Mouse (Mus musculus): ENCODE results near the gene Bri3. TPM values are rescaled to one million over a fixed set of nuclear protein-coding genes. Genes with fewer than 3 reads are reported as not detected.
A peak's percentile ranks its signal among the peaks of the same experiment; 100 is the strongest.

Gene Bri3
- polyA plus RNA-seq, 1 experiment from 2014 or later: 105 TPM

GRCm38 (mm10) chr5:144256541-144256870 lies 12.3 kb downstream of the Bri3 start:
- ATAC-seq (no peak), DNase-seq (ENCODE audit: low spot score) (no peak)
- peaks cover 32% of the 10 kb centered on the region for H3K36me3 ChIP-seq (ENCODE audit: control insufficient read depth, insufficient read depth, low read length)
- H3K9ac ChIP-seq (ENCODE audit: low read length): peak overlapping the region; percentile 86
- H3K4me1 ChIP-seq (ENCODE audit: control insufficient read depth, insufficient read depth, low read length): peaks cover 28% of the 10 kb centered on the region
- H3K4me3 ChIP-seq (ENCODE audit: low read depth, low read length): peak overlapping the region; percentile 98
- no peaks in the 10 kb centered on the region for H3K9me3 ChIP-seq (replicated peaks; ENCODE audit: control insufficient read depth, low read length)
- peak overlapping the region; percentile 74 for H3K4me2 ChIP-seq (ENCODE audit: low read length)
- WGBS: 7% methylated on average over 7 of the region's 7 CpGs
- no peaks in the 10 kb centered on the region for H3K27me3 ChIP-seq (replicated peaks; ENCODE audit: control insufficient read depth, insufficient read depth, low read length)
- peak overlapping the region; percentile 83 for H3K27ac ChIP-seq (ENCODE audit: low read depth, low read length)

DNA sequence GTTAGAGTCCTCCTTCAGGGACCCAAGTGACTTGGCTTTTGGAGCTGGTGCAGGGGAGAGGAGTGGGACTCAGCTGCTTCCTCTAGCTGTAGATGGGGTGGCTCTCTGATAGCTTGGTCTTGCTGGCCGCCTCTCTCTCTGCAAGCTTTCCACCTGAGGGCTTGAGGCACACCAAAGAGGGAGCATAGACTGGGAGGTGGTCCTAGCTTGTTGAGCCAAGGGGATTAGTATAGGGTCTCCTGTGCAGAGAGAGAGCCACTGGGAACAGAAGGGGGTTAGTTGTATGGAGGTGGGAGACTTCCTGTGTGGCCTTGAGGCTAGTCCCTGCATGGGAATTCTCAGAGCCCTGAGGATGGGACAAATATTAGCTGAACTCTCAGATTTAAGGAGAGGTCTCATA lies 12.7 kb downstream of the Bri3 start:
- Histone ChIP-seq H3K9ac (ENCODE audit: low read length) (peak overlapping the region; percentile 86), H3K4me2 (ENCODE audit: low read length) (peak overlapping the region; percentile 74), H3K27ac (ENCODE audit: low read depth, low read length) (no peak overlapping the region; the same call in 1 of the 2 replicates), H3K4me3 (ENCODE audit: low read depth, low read length) (peak overlapping the region; percentile 98), H3K36me3 (ENCODE audit: control insufficient read depth, insufficient read depth, low read length) (peaks cover 32% of the 10 kb centered on the region), H3K27me3 (replicated peaks; ENCODE audit: control insufficient read depth, insufficient read depth, low read length) (no peaks in the 10 kb centered on the region), H3K9me3 (replicated peaks; ENCODE audit: control insufficient read depth, low read length) (no peaks in the 10 kb centered on the region), H3K4me1 (ENCODE audit: control insufficient read depth, insufficient read depth, low read length) (peaks cover 28% of the 10 kb centered on the region)
- WGBS: 31% methylated on average over 1 of the region's 1 CpGs
- DNase-seq (ENCODE audit: low spot score): no peak
- ATAC-seq: no peak

DNA sequence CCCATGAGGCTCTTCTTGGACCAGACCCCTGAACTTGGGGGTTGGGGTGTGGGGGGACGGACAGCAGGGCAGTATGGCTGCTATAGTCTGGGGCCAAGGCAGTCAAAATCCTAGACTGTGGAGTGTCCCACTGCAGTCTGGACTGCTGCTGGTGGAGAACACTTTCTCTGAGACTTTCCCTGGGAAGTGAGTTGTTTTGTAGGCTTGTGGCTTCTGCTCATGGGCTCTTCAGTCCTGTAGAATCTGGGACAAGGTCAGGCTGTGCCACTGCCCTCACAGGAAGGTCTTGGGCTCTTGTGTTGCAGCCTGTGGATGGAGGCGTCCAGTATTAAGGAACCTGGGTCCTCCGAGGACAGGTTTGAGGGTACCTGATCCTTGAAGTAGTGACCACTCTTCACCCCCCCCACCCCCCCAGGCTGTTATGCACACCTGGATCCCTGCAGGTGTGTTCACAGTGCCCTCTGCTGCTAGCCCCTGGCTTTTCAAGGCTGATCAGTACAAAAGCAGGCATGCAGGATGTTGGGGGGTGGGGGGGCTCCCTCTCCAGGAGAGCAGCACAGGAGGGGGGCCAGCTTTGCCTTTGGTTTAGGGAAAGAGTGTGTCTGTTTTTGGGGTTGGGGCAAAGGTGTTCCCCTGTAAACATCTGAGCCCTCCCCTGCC lies 13.3 kb downstream of the Bri3 start:
- no peak overlapping the region for H3K27ac ChIP-seq (ENCODE audit: low read depth, low read length)
- H3K4me1 ChIP-seq (ENCODE audit: control insufficient read depth, insufficient read depth, low read length): peaks cover 28% of the 10 kb centered on the region
- no peak for ATAC-seq
- DNase-seq (ENCODE audit: low spot score): no peak
- H3K4me2 ChIP-seq (ENCODE audit: low read length): peak overlapping the region; percentile 74
- peak overlapping the region; percentile 98 for H3K4me3 ChIP-seq (ENCODE audit: low read depth, low read length)
- no peaks in the 10 kb centered on the region for H3K27me3 ChIP-seq (replicated peaks; ENCODE audit: control insufficient read depth, insufficient read depth, low read length)
- no peaks in the 10 kb centered on the region for H3K9me3 ChIP-seq (replicated peaks; ENCODE audit: control insufficient read depth, low read length)
- 58% methylated on average over 3 of the region's 3 CpGs for WGBS
- H3K9ac ChIP-seq (ENCODE audit: low read length): peak overlapping the region; percentile 86
- peaks cover 32% of the 10 kb centered on the region for H3K36me3 ChIP-seq (ENCODE audit: control insufficient read depth, insufficient read depth, low read length)

DNA sequence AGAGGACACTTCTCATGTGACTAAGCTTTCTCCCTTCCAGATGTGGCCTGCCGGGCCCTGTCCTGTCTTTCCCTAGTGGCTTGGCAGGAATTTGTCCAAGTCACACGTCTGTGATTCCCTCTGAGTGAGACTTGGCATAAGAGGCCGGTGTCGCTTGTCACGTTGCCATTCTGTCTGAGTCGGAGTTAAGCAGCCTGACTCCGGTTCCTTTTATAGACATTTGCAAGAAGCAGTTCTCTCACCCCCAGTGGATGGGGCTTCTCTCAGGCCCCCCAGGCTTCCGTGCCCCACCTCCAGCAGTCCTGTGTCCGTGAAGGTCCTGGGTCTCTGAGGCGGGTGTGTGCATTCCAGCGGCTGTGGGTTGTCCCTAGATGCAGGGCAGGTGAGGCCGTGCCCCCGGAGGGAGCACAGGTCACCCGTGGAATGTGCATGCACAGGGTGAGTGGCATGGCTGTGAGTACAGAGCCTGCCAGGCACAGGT lies 13.9 kb downstream of the Bri3 start:
- no peaks in the 10 kb centered on the region for H3K27me3 ChIP-seq (replicated peaks; ENCODE audit: control insufficient read depth, insufficient read depth, low read length)
- H3K36me3 ChIP-seq (ENCODE audit: control insufficient read depth, insufficient read depth, low read length): peaks cover 34% of the 10 kb centered on the region
- H3K4me2 ChIP-seq (ENCODE audit: low read length): peak overlapping the region; percentile 74
- 32% methylated on average over 14 of the region's 14 CpGs for WGBS
- no peak overlapping the region; the same call in 1 of the 2 replicates for H3K27ac ChIP-seq (ENCODE audit: low read depth, low read length)
- DNase-seq (ENCODE audit: low spot score): peak; percentile 41
- peak overlapping the region; percentile 98 for H3K4me3 ChIP-seq (ENCODE audit: low read depth, low read length)
- H3K9ac ChIP-seq (ENCODE audit: low read length): peak overlapping the region; percentile 86
- ATAC-seq: no peak
- H3K9me3 ChIP-seq (replicated peaks; ENCODE audit: control insufficient read depth, low read length): no peaks in the 10 kb centered on the region
- peaks cover 28% of the 10 kb centered on the region for H3K4me1 ChIP-seq (ENCODE audit: control insufficient read depth, insufficient read depth, low read length)

DNA sequence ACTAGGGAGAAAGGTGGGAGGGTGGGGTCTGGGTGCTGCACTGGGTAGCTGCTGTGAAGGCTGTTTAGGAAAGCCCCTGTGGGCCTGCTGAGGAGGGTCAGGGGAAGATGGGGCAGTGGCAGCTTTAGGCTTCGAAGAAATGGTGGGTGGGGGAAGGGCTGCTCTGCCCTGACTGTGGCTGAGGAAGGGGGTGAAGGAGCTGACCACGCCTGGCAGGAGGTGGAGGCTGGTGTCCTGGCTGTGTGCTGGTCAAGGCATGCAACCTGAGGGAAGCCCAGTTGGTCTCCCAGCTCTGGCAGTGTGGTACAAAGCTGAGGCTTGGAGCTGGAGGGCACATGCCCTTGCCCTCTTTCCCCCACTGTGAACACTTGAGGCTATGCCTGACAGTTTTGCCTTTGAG lies 14.4 kb downstream of the Bri3 start:
- DNase-seq (ENCODE audit: low spot score) (no peak), ATAC-seq (no peak)
- peak overlapping the region; percentile 74 for H3K4me2 ChIP-seq (ENCODE audit: low read length)
- 20% methylated on average over 2 of the region's 2 CpGs for WGBS
- peak overlapping the region; percentile 86 for H3K9ac ChIP-seq (ENCODE audit: low read length)
- H3K4me3 ChIP-seq (ENCODE audit: low read depth, low read length): peak overlapping the region; percentile 98; the same call in 1 of the 2 replicates
- H3K9me3 ChIP-seq (replicated peaks; ENCODE audit: control insufficient read depth, low read length): no peaks in the 10 kb centered on the region
- no peak overlapping the region; the same call in 1 of the 2 replicates for H3K27ac ChIP-seq (ENCODE audit: low read depth, low read length)
- H3K36me3 ChIP-seq (ENCODE audit: control insufficient read depth, insufficient read depth, low read length): peaks cover 38% of the 10 kb centered on the region
- peaks cover 28% of the 10 kb centered on the region for H3K4me1 ChIP-seq (ENCODE audit: control insufficient read depth, insufficient read depth, low read length)
- no peaks in the 10 kb centered on the region for H3K27me3 ChIP-seq (replicated peaks; ENCODE audit: control insufficient read depth, insufficient read depth, low read length)

DNA sequence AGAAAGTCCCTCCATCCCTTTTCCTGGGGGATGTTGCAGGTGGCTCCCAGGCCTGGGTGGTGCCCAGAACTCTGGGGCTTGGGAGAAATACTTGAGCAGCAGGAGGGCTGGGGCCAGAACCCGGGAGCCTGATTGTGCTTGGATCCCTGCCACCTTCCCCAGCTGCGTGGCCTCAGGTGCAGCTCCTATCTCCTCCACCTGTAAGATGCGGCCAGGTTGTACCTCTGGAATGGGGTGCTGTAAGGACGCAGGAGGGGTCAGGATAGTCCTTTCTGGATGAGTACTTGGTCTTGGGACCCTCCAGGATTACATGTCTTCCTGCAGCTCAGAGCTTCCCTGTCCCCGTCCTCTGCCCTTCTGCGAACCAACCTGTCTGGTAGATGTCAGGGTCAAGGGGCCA lies 15.0 kb downstream of the Bri3 start:
- DNase-seq (ENCODE audit: low spot score) (no peak), ATAC-seq (no peak)
- peak overlapping the region; percentile 86 for H3K9ac ChIP-seq (ENCODE audit: low read length)
- H3K4me3 ChIP-seq (ENCODE audit: low read depth, low read length): no peak overlapping the region
- peak overlapping the region; percentile 74 for H3K4me2 ChIP-seq (ENCODE audit: low read length)
- no peak overlapping the region for H3K27ac ChIP-seq (ENCODE audit: low read depth, low read length)
- no peaks in the 10 kb centered on the region for H3K9me3 ChIP-seq (replicated peaks; ENCODE audit: control insufficient read depth, low read length)
- 70% methylated on average over 6 of the region's 6 CpGs for WGBS
- peaks cover 38% of the 10 kb centered on the region for H3K36me3 ChIP-seq (ENCODE audit: control insufficient read depth, insufficient read depth, low read length)
- no peaks in the 10 kb centered on the region for H3K27me3 ChIP-seq (replicated peaks; ENCODE audit: control insufficient read depth, insufficient read depth, low read length)
- H3K4me1 ChIP-seq (ENCODE audit: control insufficient read depth, insufficient read depth, low read length): peaks cover 28% of the 10 kb centered on the region

DNA sequence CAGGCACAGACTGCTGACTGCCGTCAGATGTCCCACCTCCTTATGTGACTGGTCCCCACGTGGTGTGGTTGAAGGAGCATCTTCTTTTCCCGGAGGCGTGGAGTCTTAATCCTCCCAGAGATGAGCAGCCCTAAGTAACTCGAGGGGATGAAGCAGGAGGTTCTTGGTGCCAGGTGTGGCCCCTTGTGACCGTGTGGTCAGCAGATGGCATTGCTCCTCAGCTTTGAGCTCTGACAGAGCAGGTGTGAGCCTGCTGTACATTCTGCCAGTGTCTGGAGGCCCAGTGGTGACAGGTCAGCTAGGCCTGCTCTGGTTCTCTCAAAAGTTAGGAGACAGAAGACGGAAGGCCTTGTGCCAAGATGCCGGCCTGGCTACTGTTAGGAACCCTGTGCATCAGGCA lies 16.2 kb downstream of the Bri3 start:
- ATAC-seq (no peak), DNase-seq (ENCODE audit: low spot score) (no peak)
- H3K36me3 ChIP-seq (ENCODE audit: control insufficient read depth, insufficient read depth, low read length): peaks cover 48% of the 10 kb centered on the region
- WGBS: 82% methylated on average over 8 of the region's 8 CpGs
- no peak overlapping the region for H3K4me3 ChIP-seq (ENCODE audit: low read depth, low read length)
- peaks cover 28% of the 10 kb centered on the region for H3K4me1 ChIP-seq (ENCODE audit: control insufficient read depth, insufficient read depth, low read length)
- no peaks in the 10 kb centered on the region for H3K9me3 ChIP-seq (replicated peaks; ENCODE audit: control insufficient read depth, low read length)
- no peak overlapping the region for H3K27ac ChIP-seq (ENCODE audit: low read depth, low read length)
- no peaks in the 10 kb centered on the region for H3K27me3 ChIP-seq (replicated peaks; ENCODE audit: control insufficient read depth, insufficient read depth, low read length)
- no peak overlapping the region for H3K4me2 ChIP-seq (ENCODE audit: low read length)
- H3K9ac ChIP-seq (ENCODE audit: low read length): no peak overlapping the region

DNA sequence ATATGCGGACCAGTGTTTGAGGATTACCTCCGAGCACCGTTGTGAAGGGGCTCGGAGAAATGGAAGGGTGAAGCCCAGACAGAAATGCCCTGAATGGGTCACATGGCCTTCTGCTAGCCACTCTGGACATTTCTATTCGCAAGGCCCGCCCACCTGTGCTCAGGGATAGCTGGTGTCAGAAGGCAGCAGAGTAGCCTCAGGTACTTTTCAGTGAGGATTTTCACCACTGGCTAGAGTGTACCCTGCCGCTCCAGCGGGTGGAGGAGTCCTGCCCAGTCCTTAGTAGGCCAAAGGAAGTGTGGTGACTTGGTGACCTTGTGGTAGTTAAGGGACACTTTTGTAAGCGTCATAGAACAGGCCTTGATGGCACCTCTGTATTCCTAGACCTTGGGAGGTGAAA lies 17.1 kb downstream of the Bri3 start:
- Histone ChIP-seq H3K27me3 (replicated peaks; ENCODE audit: control insufficient read depth, insufficient read depth, low read length) (no peaks in the 10 kb centered on the region), H3K9ac (ENCODE audit: low read length) (no peak overlapping the region), H3K36me3 (ENCODE audit: control insufficient read depth, insufficient read depth, low read length) (peaks cover 56% of the 10 kb centered on the region), H3K4me2 (ENCODE audit: low read length) (no peak overlapping the region), H3K4me1 (ENCODE audit: control insufficient read depth, insufficient read depth, low read length) (peaks cover 28% of the 10 kb centered on the region), H3K9me3 (replicated peaks; ENCODE audit: control insufficient read depth, low read length) (no peaks in the 10 kb centered on the region), H3K27ac (ENCODE audit: low read depth, low read length) (no peak overlapping the region), H3K4me3 (ENCODE audit: low read depth, low read length) (no peak overlapping the region)
- WGBS: 88% methylated on average over 9 of the region's 9 CpGs
- ATAC-seq (no peak), DNase-seq (ENCODE audit: low spot score) (no peak)

GRCm38 (mm10) chr5:144261829-144262228 lies 17.6 kb downstream of the Bri3 start:
- WGBS: 92% methylated on average over 5 of the region's 5 CpGs
- Histone ChIP-seq H3K36me3 (ENCODE audit: control insufficient read depth, insufficient read depth, low read length) (peaks cover 61% of the 10 kb centered on the region), H3K4me1 (ENCODE audit: control insufficient read depth, insufficient read depth, low read length) (peaks cover 25% of the 10 kb centered on the region)

More at GRCm38 (mm10) chr5:144261829-144262228, 17.6 kb downstream of the Bri3 start:
- DNase-seq (ENCODE audit: low spot score) (no peak), ATAC-seq (no peak)
- Histone ChIP-seq H3K4me2 (ENCODE audit: low read length) (no peak overlapping the region), H3K27ac (ENCODE audit: low read depth, low read length) (no peak overlapping the region), H3K9ac (ENCODE audit: low read length) (no peak overlapping the region), H3K4me3 (ENCODE audit: low read depth, low read length) (no peak overlapping the region), H3K27me3 (replicated peaks; ENCODE audit: control insufficient read depth, insufficient read depth, low read length) (no peaks in the 10 kb centered on the region), H3K9me3 (replicated peaks; ENCODE audit: control insufficient read depth, low read length) (no peaks in the 10 kb centered on the region)
